Mouse (Mus musculus) CD4-positive, CD25-positive, alpha-beta regulatory T cell (primary cell): ENCODE data around the gene Bhlhb9. TPM values are rescaled to one million over a fixed set of nuclear protein-coding genes. Genes with fewer than 3 reads are reported as not detected.

Experiments
- polyA plus RNA-seq: library from polyadenylated mRNA; unstranded; fragments of 100-300 nt; shearing (Covaris generic); gene quantifications from one replicate; pipeline ENCODE4 v1.2.1, GENCODE M21; 2017

The Bhlhb9 gene
- 26.1 TPM for polyA plus RNA-seq

DNA sequence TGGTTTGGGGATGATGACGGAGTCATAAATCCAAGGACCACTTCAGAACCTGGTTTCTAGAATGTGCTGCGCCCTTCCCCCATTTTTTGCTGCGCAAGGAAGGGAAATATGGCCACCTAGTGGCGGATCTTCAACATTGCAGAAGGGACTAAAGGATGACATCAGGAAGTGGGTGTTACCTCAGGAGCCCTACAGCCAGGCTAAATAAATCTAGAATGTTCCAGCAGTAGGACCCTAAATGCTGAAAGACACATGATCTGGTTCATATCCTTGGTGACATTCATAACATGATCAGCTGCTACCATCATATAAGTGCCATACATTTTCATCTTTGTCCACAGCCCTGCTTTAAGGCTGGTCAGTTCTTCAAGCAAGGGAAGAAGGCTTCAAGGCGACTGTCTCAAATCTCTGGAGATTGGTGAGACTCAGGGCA, at the start of gene Bhlhb9:
TSS of gene Bhlhb9 (plus strand) at position 383 of the 433 bp plus-strand sequence.

DNA sequence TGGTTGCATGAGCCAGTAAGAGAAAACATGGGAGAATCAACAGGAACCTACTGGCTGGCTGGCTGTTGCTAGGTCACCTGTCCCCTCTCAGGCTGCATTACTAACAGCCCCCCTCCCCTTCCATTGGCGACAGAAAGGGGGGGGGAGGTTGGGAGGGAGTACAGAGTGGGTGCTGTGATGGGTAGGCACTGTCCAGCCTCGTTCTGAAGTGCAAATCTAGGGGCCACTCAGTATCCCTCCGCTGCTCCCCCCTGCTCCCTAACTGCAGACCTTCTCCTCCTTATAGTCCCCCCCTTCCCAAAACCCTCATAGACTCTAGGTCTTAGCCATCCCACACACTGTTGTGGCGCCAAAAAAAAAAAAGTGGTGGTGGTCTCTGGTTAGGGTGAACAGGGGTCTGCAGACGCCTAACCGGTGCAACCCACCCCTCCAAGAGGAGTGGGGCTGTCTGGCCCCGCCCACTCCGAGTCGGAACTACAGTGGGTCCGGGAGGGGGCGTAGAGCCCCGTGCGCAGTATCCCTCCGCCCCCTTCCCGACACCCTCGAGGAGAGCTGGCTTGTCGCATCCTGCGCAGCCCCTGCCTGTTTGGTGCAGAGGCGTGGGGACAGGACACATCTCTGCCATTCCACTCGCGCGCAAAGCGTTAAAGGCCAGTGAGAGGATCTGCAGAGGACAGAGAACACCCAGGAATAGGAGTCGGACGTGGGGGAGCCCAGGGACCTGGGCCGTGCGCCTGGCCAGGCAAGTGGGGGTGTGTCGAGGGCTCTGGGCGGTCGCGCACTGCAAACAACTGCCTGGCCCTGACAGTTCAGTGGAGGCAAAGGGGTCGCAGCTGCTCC, 41.3 kb downstream of the Bhlhb9 start, which contains the start of gene Gprasp2:
TSS of gene Gprasp2 (plus strand) at position 514 of the 840 bp plus-strand sequence.

Other genes starting within 250 kb of the Bhlhb9 start
- gene Nxf7, start 198.8 kb upstream of the Bhlhb9 start, polyA plus RNA-seq, result not detected
- gene Prame, start 169.9 kb upstream of the Bhlhb9 start, polyA plus RNA-seq, result not detected
- not detected for gene Tcp11x2, start 103.8 kb upstream of the Bhlhb9 start, polyA plus RNA-seq
- gene Tmsb15a, start 72.3 kb upstream of the Bhlhb9 start, polyA plus RNA-seq, result not detected
- gene Armcx5, start 54.9 kb upstream of the Bhlhb9 start, polyA plus RNA-seq, result 18.2 TPM
- 33.2 TPM for gene Gprasp1, start 54.9 kb upstream of the Bhlhb9 start, polyA plus RNA-seq
- gene Gprasp2, start 41.4 kb downstream of the Bhlhb9 start, polyA plus RNA-seq, result 15.3 TPM
- 8.0 TPM for gene Arxes2, start 196.2 kb downstream of the Bhlhb9 start, polyA plus RNA-seq
- not detected for gene Arxes1, start 235.8 kb downstream of the Bhlhb9 start, polyA plus RNA-seq